Mouse (Mus musculus): ENCODE measurements around the gene Rad52. TPM values are rescaled to one million over a fixed set of nuclear protein-coding genes. Genes with fewer than 3 reads are reported as not detected.

The Rad52 gene
- polyA plus RNA-seq, 1 experiment from 2014 or later = 18.7 TPM

DNA sequence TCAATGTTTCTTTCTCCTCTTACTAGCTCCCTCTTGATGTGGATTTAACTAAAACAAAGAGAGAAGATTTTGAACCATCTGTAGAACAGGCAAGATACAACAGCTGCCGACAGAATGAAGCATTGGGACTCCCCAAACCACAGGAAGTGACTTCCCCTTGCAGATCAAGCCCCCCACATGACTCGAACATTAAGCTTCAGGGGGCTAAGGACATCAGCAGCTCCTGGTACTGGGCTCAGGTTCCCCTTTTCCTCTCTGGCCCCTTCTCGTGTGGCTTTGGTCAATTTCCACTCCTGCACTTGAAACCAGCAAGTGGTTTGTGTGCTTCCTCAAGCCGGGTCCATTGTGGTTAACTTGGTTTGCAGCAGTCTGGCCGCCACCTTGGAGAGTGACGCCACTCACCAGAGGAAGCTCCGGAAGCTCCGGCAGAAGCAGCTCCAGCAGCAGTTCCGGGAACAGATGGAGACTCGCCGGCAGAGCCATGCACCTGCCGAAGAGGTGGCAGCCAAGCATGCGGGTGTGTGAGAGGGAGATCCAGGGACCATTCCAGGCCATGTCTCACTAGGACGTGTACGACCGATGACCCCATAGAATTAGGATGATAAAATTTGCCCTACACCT is 16.2 kb downstream of the Rad52 start:
- H3K27ac ChIP-seq = no peak overlapping the region
- no peak for DNase-seq (ENCODE audit: low spot score)
- 92% methylated on average over 16 of the region's 16 CpGs for WGBS
- no peak overlapping the region for H3K4me3 ChIP-seq
- H3K27me3 ChIP-seq (ENCODE audit: insufficient read depth, poor library complexity, severe bottlenecking) = no peaks in the 10 kb centered on the region
- H3K4me1 ChIP-seq (replicated peaks) = no peaks in the 10 kb centered on the region
- no peaks in the 10 kb centered on the region for H3K9me3 ChIP-seq
- H3K36me3 ChIP-seq = peaks cover 92% of the 10 kb centered on the region

DNA sequence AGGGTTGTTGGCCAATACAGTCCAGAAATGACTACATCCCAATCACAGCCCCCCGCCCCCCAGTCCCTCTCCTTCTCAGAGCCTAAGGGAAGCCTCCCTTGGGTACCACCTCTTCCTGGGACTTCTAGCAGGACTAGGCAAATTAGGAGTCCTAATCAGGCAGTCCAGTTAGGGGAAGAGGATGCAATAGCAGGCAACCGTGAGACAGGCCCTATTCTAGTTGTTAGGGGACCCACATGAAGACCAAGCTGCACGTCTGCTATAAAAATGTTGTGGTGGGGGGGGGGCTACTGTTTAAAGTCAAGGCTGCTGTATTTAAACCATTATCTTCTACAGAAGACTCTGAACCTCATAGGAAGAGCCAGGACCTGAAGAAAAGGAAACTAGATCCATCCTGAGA is 19.6 kb downstream of the Rad52 start:
- H3K27me3 ChIP-seq (ENCODE audit: insufficient read depth, poor library complexity, severe bottlenecking) = no peaks in the 10 kb centered on the region
- no peaks in the 10 kb centered on the region for H3K4me1 ChIP-seq (replicated peaks)
- 93% methylated on average over 3 of the region's 3 CpGs for WGBS

DNA sequence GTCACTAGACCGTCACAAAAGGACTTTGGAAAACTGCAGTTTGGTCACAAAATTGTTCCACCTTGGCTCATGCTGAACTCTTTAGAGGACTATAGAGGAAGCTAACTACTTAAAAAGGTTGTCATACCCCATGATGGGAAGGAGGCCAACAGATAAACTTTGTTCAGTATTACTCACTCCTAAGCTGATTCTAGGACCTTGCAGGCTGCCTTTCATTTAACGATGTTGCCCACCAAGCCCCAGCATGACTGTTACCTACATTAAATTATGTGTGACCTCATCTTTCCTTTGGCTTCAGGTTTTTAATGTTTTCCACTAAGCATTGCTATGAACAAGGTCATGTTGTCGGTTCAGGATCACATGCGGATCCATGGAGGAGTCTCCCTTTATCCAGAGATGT is 20.0 kb downstream of the Rad52 start:
- H3K36me3 ChIP-seq = peaks cover 95% of the 10 kb centered on the region

More for the DNA sequence above, 19.6 kb downstream of the Rad52 start:
- Histone ChIP-seq H3K36me3 (peaks cover 95% of the 10 kb centered on the region), H3K27ac (no peak overlapping the region), H3K9me3 (no peaks in the 10 kb centered on the region), H3K4me3 (no peak overlapping the region)
- DNase-seq (ENCODE audit: low spot score) = no peak

DNA sequence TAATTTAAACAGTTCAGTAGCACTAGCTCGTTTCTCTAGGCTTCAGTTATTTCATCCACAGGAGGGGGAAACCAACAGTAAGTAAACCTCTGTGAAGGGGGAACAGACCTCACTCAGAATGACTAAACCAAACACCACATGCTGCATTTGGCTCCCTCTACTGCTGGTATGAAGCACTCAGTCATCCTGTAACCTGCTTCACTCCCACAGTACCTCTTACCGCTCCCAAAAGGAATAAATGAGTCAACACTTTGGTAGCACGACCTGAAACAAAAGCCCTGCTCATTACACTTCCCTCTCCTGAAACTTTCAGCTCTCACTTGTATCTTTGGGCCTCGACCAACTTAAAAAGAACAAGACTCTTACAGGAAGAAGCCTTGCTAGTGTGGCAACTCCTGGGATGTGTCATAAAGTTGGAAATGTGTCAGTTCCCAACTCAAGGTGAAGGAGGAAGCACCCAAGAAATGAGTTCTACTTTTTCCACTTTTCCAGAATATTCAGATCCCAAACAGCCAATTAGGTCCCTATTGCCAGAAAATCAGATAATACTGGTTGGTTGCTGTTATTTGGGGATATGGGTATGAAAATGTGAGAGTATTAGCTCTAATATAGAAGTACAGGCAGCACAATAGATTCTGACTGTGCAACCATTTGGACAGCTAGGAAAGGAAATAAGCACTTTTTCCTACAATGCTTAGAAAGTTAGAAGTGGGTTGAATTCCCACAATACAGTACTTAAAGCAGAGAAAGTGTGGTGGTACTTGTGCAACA is 21.9 kb downstream of the Rad52 start:
- H3K27me3 ChIP-seq (ENCODE audit: insufficient read depth, poor library complexity, severe bottlenecking) = no peaks in the 10 kb centered on the region
- no peak for DNase-seq (ENCODE audit: low spot score)
- no peaks in the 10 kb centered on the region for H3K4me1 ChIP-seq (replicated peaks)
- no peak overlapping the region for H3K4me3 ChIP-seq
- WGBS = 60% methylated on average over 4 of the region's 4 CpGs
- no peaks in the 10 kb centered on the region for H3K9me3 ChIP-seq
- H3K36me3 ChIP-seq = peaks cover 98% of the 10 kb centered on the region
- H3K27ac ChIP-seq = no peak overlapping the region

More for the DNA sequence above, 20.0 kb downstream of the Rad52 start:
- DNase-seq (ENCODE audit: low spot score) = no peak
- Histone ChIP-seq H3K9me3 (no peaks in the 10 kb centered on the region), H3K4me3 (no peak overlapping the region), H3K4me1 (replicated peaks) (no peaks in the 10 kb centered on the region), H3K27me3 (ENCODE audit: insufficient read depth, poor library complexity, severe bottlenecking) (no peaks in the 10 kb centered on the region), H3K27ac (no peak overlapping the region)
- WGBS = 91% methylated on average over 4 of the region's 4 CpGs

Other genes with a start within 250 kb of the Rad52 start
- 22.9 and 26.0 TPM in 2 replicates for gene Erc1, start 54.5 kb upstream of the Rad52 start, polyA plus RNA-seq (2016; fragmentation: Nextera tagmentation; extraction: Ambion mirVana)
- gene Wnk1, start 136.0 kb downstream of the Rad52 start, polyA plus RNA-seq (2016; fragmentation: Nextera tagmentation; extraction: Ambion mirVana) = 41.1 and 46.2 TPM in 2 replicates
- gene Ninj2, start 190.7 kb downstream of the Rad52 start, polyA plus RNA-seq (2016; fragmentation: Nextera tagmentation; extraction: Ambion mirVana) = not detected in 2 replicates

Measured in hindbrain, embryonic 10.5 days (tissue).